Mouse (Mus musculus): ENCODE results near the gene Hsf2bp.

Gene Hsf2bp

DNA sequence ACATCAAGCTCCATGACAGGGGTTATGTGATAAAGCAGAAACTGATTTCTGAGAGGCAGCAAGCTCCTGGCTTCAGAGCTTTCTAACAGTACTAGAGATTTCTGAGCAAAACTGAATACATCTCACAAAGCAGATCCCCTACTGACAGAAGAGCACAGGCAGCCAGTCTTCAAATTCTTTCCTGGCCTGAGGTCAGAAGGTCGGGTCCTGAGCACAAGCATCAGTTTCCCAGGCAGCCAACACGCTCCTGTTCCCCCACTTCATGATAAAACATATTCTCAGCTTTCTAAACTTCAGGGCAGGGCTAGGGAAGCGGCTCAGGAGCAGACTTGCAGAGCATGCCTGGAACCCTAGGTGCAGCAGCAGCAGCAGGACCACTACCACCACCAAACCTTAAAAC is 52.7 kb downstream of the Hsf2bp start:
- in situ Hi-C loops (cut with MboI, MseI) = no loop called here

DNA sequence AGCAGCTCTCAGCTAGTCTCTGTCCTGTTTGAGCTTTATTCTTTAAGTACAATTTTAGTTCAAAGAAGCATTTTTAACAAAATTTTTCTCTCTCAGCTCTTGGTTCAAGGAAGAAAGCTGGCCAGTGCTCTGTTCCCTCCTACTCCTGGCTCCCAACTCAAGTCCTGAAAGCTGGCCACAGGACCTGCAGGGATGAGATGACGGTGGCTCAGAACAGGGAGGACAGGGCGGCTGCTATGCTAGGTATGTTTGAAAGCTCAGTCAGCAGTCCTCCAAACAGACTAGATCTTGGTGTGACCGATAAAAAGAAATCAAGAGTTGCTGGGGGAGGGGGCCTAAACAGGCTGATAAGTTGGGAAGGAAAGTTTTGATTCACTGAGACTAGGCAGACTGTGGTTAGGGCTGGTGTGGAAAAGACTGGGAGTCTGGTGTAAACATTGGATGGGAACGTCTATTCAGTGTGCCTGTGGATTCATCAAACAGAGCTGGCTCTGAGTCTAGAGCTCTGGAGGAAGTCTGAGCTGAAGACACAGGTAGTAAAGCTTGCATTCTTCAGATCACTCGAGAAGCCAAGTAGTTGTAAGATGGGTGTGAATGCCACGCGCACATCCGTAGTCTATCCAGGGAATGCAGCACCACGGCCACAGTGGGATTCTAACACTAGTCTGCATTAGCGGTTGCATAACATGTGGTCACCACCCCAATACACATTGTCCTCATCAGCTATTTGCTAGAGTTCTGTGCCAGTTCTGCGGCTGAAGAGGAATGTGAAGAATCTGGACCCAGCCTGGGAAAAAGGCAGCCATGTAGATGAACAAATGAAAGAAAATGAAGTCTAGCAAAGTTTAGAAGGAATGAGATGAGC is 53.6 kb downstream of the Hsf2bp start:
- in situ Hi-C loops (cut with MboI, MseI) = no loop called here

DNA sequence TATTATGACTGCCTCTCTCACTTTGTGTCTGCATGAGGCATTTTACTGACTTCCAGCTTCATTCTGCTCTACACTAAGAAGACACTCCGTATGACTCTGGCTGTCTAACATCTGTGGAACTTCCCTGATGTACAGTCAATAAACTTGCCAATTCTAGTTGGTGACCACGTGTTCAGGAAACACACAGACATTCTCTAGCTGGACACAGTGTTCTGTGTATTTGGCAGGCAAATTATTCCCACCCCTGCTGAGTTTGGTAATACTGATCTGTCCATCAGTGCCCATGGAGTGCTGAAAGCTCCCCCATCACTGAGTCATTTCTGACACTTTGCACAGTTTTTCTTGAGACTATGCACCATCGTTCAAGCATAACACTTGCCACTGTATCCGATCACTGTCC is 56.3 kb downstream of the Hsf2bp start:
- in situ Hi-C loops (cut with MboI, MseI) = no loop called here

DNA sequence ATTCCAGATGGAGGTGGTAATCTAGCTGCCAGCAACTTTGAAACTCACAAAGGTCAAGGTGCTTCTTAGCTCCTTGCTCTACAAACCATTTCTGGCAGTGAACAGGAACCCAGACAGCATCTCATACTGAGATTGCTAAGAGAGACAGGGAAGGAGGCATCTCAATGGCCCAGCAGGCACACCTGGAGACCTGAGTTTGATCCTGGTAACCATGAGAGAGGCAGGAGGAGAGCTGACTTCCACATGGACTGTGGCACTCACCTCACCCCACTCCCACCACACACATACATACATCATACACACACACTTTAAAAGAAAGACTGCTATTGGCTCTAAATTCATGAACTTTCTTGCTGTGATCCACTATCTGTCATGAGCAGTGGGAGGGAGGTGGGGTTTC is 59.0 kb downstream of the Hsf2bp start:
- in situ Hi-C loops (cut with MboI, MseI) = no loop called here

DNA sequence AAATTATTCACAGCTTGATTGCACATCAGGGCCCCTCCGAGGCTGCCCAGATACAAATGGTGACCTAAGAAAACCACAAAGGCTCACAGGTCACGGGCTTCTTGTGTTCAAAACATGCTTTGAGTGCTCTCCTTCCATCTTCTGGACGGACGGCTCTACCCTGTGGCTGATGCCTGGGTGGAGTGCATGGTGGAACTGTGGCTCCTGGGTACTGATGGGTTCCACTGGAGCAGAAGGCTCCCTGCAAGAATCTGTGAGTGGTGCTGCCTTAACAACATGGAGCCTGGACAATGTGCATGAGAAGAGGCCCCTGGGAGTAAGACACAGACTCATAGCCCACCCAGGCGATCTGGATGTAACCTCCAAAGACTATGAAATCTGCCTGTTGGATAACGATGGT is 59.6 kb downstream of the Hsf2bp start:
- in situ Hi-C loops (cut with MboI, MseI) = no loop called here

DNA sequence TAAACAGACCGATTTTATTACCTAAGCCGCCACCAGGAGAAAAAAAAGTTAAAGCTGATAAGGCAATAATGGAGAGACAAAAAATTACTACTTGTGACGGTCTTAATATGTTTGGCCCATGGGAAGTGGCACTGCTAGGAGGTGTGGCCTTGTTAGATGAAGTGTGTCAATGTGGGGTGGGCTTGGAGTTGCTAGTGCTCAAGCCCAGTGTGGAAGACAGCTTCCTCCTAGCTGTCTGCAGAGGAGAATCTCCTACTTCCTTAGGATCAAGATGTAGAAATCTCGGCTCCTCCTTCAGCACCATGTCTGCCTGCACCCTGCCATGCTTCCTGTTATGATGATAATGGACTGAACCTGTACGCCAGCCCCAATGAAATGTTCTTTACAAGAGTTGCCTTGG is 61.5 kb downstream of the Hsf2bp start:
- in situ Hi-C loops (cut with MboI, MseI) = no loop called here

DNA sequence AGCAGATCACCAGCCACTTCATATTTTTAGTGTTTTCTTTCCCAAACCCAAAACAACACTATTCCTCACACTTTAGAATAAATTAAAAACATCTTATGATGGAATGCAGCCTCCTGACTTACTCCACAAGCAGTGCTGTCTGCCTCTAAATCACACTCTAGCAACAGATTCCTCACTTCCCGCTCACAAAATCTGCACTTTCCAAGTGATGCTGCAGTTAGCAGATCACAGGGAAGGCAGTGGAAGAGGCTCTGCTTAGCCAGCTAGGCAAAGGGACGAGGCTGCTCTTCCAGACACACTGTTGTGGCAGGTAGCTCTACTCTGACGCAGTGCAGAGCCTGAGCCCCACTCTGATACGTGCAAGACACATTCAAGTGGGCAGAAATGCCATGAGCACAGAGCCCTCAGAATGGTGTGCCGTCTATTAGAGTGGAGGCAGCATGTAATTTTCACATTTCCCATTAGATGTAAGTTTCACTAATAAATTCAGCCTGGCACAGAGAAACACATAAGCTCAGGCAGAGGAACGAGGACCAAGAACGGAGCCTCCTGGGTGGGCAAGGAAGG is 62.4 kb downstream of the Hsf2bp start:
- in situ Hi-C loops (cut with MboI, MseI) = no loop called here

DNA sequence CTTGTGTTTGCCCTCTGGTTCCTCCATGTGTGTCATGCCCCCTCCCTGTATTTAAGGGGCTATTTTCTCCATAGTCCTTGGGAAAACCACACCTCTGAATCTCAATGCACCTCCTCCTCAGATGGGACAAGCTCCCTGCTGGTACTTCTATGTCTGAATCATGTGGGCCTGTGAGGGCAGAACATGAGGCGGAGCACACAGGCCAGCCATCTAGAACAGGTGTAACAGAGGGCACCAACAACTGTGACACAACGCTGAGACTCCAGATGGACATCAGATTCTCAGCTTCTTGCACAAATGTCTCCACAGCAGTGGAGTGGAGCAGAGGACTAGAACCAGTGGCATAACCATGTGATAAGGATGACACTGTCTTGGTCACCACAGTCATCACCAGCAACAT is 65.3 kb downstream of the Hsf2bp start:
- in situ Hi-C loops (cut with MboI, MseI) = no loop called here

DNA sequence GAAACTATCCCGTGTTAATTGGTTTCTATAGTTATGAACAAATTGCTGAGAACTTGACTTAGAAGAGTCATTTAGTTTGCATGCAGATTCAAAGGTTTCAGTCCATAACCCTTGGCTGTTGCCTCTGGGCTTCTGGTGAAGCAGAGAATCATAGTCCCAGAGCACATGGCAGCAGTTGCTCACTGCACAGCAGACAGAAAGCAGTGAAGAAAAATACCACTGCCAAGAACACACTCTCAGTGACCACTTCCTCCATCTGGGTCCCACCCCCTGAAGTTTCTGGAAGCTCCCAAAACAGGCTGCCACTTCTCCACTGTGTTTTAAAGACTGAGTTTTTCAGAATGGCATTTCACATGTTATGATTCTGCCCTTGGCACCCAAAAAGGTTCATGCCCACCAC is 67.3 kb downstream of the Hsf2bp start:
- in situ Hi-C loops (cut with MboI, MseI) = no loop called here

DNA sequence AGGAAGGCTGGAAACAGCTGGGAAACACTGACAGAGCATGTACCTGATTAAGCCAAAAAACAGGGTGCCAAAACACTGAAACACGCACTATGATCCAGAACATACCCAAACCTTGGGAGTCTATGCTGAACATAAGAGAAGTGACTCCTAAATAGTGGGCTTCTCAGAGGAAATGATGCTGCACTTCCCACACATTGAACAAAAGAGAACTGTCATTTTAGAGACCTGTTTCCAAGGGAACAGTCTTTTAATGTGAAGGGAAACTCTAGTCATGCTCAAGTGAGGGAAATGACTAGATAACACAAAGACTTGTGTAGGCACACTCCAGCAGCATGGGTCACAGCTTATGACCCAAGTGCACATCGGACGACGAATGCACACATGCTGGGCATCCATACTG is 68.8 kb downstream of the Hsf2bp start:
- in situ Hi-C loops (cut with MboI, MseI) = no loop called here

DNA sequence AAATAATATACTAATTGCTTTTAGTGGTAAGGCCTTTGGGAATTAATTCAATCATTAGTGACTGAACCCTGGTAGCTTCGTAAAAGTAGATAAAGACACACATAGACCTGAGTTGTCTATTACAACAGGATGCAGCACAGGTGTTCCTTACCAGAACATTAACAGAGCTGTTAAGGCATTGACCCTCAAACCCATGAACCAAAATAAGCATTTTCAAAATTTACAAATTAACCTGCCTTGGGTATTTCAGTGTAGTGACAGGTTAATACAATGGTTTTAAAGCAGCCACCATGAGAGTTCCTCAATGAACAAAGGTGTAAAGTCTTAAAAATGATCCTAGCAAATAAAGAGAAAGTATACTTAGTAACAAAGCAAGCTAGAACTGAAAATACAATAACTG is 69.6 kb downstream of the Hsf2bp start:
- in situ Hi-C loops (cut with MboI, MseI) = no loop called here

DNA sequence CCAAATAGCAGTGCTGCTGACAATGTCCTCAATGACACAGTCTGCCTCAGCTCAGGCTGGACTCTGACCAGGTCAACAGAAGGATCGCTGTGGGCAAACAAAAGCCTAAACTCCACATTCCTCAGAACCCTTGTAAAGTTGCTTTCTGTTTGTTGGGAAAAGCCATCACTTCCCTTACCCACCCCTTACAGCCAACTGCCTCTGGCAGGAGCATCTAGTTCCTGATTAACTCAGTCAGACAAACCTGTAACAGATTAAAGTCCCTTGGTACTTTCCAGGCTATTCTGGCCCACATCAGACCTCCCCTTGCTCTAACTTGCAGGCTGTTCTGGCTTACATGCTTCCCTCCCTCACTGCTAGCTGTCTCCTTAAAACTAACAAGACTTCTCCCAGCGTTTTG is 70.5 kb downstream of the Hsf2bp start:
- in situ Hi-C loops (cut with MboI, MseI) = no loop called here

DNA sequence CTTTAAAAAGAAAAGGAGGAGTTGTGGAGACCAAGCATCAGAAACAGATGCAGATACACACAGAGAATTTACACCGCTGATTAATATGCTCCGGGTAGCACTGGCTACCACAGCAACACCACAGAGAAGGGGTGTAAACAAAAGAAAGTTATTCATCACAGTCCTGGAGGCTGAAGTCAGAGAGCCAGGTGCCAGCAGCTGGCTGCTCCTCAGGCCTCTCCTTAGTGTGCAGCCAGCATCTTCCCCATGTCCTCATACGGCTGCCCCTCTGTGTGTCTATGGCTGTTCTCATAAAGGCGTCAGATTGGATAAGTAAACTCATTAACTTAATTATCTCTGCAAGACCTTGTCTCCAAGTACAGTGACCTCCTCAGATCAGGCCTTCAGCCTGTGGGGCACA is 73.2 kb downstream of the Hsf2bp start:
- in situ Hi-C loops (cut with MboI, MseI) = loop anchor here (5.0 kb wide), 1 partner anchor 56 kb away; no protein-coding TSS in a partner anchor

DNA sequence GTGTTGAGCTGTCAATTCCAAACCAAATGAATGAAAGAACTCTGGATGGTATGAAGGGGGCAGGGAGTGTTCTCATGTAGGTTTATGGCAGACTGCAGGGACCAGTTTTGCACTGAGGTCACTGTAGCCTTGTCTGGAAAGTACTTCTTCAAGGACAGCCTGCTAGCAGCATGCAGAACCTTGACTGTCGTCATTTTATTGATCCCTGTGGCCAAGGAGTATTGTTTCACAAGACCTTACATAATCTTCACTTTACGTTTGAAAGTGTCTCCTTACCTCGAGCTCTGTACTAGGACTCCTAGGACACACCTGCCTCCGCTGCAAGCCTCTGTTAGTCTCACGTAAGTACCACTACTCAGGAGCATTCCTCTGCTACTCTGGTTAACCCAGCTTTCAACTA is 73.9 kb downstream of the Hsf2bp start:
- in situ Hi-C loops (cut with MboI, MseI) = loop anchor here (5.0 kb wide), 1 partner anchor 55 kb away; no protein-coding TSS in a partner anchor

DNA sequence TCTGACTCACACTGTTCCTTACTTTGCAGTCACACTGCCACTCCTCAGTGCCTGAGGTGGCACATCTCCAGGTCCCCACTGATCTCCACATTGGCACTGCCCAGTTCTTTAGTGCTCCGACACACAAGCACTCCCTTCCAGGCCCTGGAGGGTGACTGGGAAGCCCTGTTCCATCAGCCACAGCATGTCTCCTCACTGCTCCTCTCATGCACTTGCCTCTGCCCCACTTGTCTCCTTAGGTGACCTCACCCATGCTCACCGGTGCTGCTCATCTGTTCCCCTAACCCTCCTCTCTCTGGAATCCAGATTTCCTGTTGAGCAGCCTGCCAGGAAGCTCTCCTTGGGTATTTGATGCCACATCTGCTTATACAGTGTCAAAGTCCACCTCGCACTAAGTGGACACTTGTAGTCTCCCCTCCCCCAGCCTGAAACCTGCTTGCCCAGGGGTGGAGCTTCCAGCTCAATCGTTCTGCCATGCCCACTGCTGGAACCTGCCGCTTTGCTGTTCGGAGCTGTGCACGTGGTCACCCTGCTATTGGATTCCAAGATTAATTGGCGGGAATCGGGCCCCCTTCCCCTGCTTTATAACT is 81.5 kb downstream of the Hsf2bp start:
- in situ Hi-C loops (cut with MboI, MseI) = no loop called here

DNA sequence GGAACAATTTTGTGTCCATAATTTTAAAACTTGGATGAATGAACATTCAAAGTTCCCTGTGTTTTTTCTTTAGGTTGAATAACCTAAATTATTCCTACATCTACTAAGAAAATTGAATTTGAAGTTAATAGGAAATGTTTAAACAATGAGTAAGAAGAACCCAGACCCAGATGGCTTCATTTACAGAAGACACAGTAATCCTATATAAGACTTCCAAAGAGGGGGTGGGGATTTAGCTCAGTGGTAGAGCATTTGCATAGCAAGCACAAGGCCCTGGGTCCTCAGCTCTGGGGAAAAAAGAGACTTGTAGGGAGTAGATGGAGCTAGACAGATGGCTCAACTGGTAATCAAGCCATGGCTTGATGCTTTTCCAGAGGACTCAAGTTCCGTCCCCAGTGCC is 87.1 kb downstream of the Hsf2bp start:
- in situ Hi-C loops (cut with MboI, MseI) = no loop called here

DNA sequence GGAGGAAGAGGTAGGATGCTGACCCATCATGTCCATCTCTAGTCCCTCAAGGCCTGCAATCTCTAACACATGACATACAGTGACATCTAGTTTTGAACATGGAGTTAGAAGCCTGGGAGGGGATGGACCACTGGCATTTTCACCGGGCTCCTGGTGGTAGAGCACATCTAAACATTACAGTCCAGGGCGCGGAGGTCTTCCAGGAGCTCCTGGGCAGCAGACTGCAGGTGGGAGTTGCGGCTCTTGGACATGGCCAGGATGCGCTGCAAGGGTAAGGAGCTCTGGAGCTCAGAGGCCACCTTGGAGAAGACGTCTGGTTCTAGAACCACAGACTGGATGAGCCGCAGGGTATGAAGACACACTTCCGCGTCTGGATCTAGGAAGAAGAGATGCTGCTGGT is 89.7 kb downstream of the Hsf2bp start:
- in situ Hi-C loops (cut with MboI, MseI) = no loop called here

DNA sequence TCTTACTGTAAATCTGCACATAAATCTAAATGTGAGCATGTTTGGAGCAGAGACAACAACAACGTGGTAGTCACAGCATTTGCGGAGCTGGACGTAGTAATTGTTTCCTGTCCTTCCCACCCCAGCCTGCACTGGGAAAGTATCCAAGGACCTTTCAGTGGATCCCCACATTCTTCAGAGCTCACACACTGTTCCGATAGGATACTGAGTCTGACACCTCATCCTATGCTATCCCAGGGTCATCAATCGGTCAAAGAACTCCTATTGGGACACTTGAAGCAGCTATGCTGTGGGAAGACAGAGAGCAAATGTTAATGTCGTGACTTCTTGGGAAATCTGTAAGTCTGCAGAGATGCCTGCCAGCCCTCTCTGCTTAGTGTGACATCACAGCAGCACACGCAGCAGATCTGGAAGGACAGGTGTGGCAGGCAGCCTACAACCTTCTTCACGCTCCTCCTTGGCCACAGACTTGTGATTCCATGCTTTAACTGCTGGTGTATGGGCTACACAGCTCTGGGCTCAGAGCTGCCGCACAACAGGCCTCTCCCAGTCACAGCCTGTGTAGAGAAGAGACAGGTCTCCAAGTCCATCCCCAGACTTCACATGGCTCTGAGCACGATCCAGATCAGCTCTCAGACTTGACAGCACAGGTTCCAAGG is 92.1 kb downstream of the Hsf2bp start:
- in situ Hi-C loops (cut with MboI, MseI) = no loop called here

DNA sequence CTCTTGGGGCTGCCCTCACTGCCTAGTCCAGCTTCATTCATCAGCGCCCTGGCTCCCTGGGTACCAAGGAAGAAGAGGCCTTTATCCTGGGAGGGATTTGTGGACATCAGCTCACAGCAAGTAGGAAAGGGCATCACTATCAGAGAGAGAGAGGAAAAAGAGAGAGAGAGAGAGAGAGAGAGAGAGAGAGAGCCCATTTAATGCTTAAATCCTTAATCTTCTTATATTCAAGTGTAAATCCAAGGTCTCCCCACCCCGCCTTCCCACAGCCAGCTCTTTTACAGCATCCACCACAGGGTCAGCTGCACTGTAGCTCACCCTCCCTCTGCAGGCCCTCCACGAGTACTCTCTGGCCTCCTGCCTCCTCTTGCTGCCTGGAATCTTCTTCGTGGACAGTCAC is 94.5 kb downstream of the Hsf2bp start:
- in situ Hi-C loops (cut with MboI, MseI) = no loop called here

DNA sequence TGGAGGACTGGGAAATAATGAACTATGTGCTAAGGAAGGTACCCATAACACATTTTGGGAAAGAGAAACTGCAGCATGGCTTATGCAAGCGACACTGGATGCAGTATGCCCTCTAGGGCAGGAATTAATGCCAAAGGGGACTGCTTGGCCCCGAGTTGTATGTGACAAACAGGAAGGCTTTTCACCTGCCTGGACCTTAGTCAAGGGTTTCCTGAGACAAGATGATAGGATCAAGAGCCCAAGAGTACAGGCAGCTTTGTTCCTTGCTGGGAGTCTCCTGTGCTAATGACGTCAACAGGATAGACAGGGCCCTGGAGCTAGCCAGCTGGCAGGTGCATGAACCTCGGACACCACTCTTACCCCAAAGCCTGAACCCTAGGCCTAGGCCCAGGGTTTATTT is 95.5 kb downstream of the Hsf2bp start:
- in situ Hi-C loops (cut with MboI, MseI) = no loop called here

DNA sequence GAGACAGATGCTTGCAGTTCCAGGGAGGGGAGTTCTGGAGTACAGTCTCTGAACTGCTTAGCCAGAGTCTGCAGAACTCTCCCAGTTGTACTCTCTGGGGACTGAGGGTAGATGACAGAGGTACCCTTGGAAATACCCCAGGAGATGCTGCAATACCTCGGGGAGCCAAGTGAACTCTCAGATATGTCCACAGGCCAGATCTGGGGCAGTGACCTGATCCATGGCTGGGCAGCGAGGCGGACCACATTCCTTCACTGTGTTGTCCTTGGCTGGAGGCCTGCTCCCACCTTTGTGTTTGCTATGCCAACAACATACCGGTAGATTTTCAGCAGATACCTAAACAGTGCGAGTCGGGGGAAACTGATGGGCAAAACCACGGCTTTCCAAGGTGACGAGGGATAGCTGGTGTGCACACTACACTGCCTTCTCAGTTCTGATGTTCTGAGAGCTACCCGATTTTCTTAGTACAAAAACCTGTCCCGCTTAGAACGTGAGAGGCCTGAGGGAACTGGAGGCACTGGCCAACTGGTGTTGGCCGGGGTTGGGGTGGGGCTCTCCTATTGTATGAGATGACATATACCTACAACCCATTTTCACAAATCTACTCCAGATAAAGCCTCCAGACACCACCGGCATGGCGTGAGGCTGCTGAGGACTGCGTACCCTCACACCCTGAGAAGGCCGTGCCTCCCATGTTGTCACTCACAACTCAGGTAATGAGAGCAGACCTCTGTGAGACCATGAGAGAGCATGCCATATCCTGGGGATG is 96.7 kb downstream of the Hsf2bp start:
- in situ Hi-C loops (cut with MboI, MseI) = no loop called here

Measured in regulatory T cell (primary cell).